Mouse (Mus musculus) forebrain, embryonic 11.5 days (tissue): ENCODE measurements around the gene Cdca3. TPM values are rescaled to one million over a fixed set of nuclear protein-coding genes. Genes with fewer than 3 reads are reported as not detected.

Experiments used
- ATAC-seq: fragments of 200-750 bp; cut with Nextera tagmentation; replicated peaks from 2 replicates; pipeline ENCODE4 v1.8.0; 2017; ENCODE audit warnings: moderate TSS enrichment; ENCODE audit not compliant: low FRiP score
- DNase-seq: peaks from one replicate; pipeline ENCODE4 v3.0.0-alpha.2; 2017; ENCODE audit warnings: low spot score
- H3K27ac ChIP-seq: fragments of 300-500 bp; sonication (generic); 2 replicates; pipeline ENCODE4 v1.5.1; 2014; ENCODE audit warnings: low read depth, low read length
- H3K27me3 ChIP-seq: fragments of 300-500 bp; sonication (generic); 2 replicates; pipeline ENCODE4 v1.6.1; 2014; ENCODE audit warnings: mild to moderate bottlenecking, low read length, mixed read lengths; ENCODE audit not compliant: control insufficient read depth, insufficient read depth
- H3K36me3 ChIP-seq: fragments of 300-500 bp; sonication (generic); 2 replicates; pipeline ENCODE4 v1.6.1; 2014; ENCODE audit warnings: mild to moderate bottlenecking, low read length, moderate library complexity, mixed read lengths; ENCODE audit not compliant: control insufficient read depth, insufficient read depth
- H3K4me1 ChIP-seq: fragments of 300-500 bp; sonication (generic); replicated peaks from 2 replicates; pipeline ENCODE4 v1.6.1; 2014; ENCODE audit warnings: low read length, mixed read lengths; ENCODE audit not compliant: control insufficient read depth, insufficient read depth
- H3K4me2 ChIP-seq: fragments of 300-500 bp; sonication (generic); 2 replicates; pipeline ENCODE4 v1.6.1; 2014; ENCODE audit warnings: low read depth, mild to moderate bottlenecking, low read length, moderate library complexity, mixed read lengths; ENCODE audit not compliant: severe bottlenecking
- H3K4me3 ChIP-seq: fragments of 300-500 bp; sonication (generic); 2 replicates; pipeline ENCODE4 v1.5.1; 2014; ENCODE audit warnings: low read depth, low read length
- H3K9ac ChIP-seq: fragments of 300-500 bp; sonication (generic); 2 replicates; pipeline ENCODE4 v1.6.1; 2014; ENCODE audit warnings: low read length
- H3K9me3 ChIP-seq: fragments of 300-500 bp; sonication (generic); 2 replicates; pipeline ENCODE4 v1.6.1; 2016; ENCODE audit warnings: low read length, mixed read lengths; ENCODE audit not compliant: control insufficient read depth
- WGBS: fragments of 180-500 bp; shearing (Covaris S2); extraction: QIAGEN DNeasy Blood & Tissue Kit; methylation state at CpG from one replicate; pipeline ENCODE4 v1.1.7; 2014; 5-methylcytosine and 5-hydroxymethylcytosine counted together
- polyA plus RNA-seq: library from polyadenylated mRNA; unstranded; fragments of >200 nt; fragmentation: Nextera tagmentation; extraction: Ambion mirVana; gene quantifications from 2 replicates; pipeline ENCODE4 v1.2.1, GENCODE M21; 2014

The Cdca3 gene
- polyA plus RNA-seq, 1 experiment from 2014 or later, result 276 TPM

DNA sequence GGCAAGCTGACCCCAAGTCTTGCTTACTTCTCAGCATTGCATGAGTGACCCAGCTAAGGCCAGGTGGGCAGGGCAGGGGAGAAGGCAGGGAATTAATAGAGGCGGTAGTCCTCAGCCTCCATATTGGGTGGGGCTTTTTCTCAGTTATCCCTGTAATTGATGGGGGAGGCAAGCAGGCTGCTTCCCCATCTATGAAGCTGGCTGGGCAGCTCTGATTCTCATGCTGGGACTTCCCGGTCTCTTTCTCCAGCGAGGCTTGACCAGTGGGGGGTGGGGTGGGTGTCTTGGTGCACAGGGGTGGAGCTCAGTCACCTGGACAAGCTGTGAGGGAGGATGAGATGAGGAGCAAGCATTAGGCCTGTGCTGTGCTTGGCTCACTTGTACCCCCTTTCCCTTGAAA is 32.5 kb downstream of the Cdca3 start:
- H3K27ac ChIP-seq, result no peak overlapping the region
- no peaks in the 10 kb centered on the region for H3K36me3 ChIP-seq
- no peak for ATAC-seq
- no peak for DNase-seq
- 37% methylated on average over 3 of the region's 3 CpGs for WGBS
- no peak overlapping the region for H3K9ac ChIP-seq
- no peak overlapping the region for H3K4me3 ChIP-seq
- peaks cover 33% of the 10 kb centered on the region for H3K4me1 ChIP-seq
- no peaks in the 10 kb centered on the region for H3K9me3 ChIP-seq
- no peak overlapping the region for H3K4me2 ChIP-seq
- no peaks in the 10 kb centered on the region; the same call in none of the 2 replicates for H3K27me3 ChIP-seq

GRCm38 (mm10) chr6:124862406-124863124 is 33.2 kb downstream of the Cdca3 start:
- Histone ChIP-seq H3K9ac (peak overlapping the region; percentile 80; the same call in 1 of the 2 replicates), H3K4me2 (peak overlapping the region; percentile 97), H3K27me3 (no peaks in the 10 kb centered on the region; the same call in none of the 2 replicates), H3K36me3 (no peaks in the 10 kb centered on the region), H3K27ac (no peak overlapping the region; the same call in 1 of the 2 replicates), H3K4me1 (peaks cover 33% of the 10 kb centered on the region), H3K9me3 (no peaks in the 10 kb centered on the region), H3K4me3 (peak overlapping the region; percentile 52)
- DNase-seq, result no peak
- no peak; the same call in 1 of the 2 replicates for ATAC-seq
- 16% methylated on average over 8 of the region's 8 CpGs for WGBS

GRCm38 (mm10) chr6:124863125-124863657 is 33.8 kb downstream of the Cdca3 start:
- H3K4me2 ChIP-seq, result peak overlapping the region; percentile 97
- under 1% methylated on average over 11 of the region's 16 CpGs for WGBS
- H3K27ac ChIP-seq, result peak overlapping the region; percentile 38; the same call in 1 of the 2 replicates
- peak overlapping the region; percentile 52 for H3K4me3 ChIP-seq
- H3K9me3 ChIP-seq, result no peaks in the 10 kb centered on the region
- H3K27me3 ChIP-seq, result no peaks in the 10 kb centered on the region; the same call in none of the 2 replicates
- DNase-seq, result no peak
- H3K4me1 ChIP-seq, result peaks cover 30% of the 10 kb centered on the region
- no peaks in the 10 kb centered on the region for H3K36me3 ChIP-seq
- peak; percentile 29 for ATAC-seq
- peak overlapping the region; percentile 80 for H3K9ac ChIP-seq

- ATAC-seq, result peak; percentile 66
- WGBS, result under 1% methylated on average over 43 of the region's 43 CpGs
- H3K4me2 ChIP-seq, result peak within 1 kb of the TSS; percentile 97
- H3K4me1 ChIP-seq, result peaks cover 25% of the 10 kb centered on the region
- H3K4me3 ChIP-seq, result peak within 1 kb of the TSS; percentile 52
- peak within 1 kb of the TSS; percentile 80 for H3K9ac ChIP-seq
- H3K9me3 ChIP-seq, result no peaks in the 10 kb centered on the region
- H3K27ac ChIP-seq, result peak within 1 kb of the TSS; percentile 38; the same call in 1 of the 2 replicates
- no peaks in the 10 kb centered on the region for H3K36me3 ChIP-seq
- peak; percentile 88 for DNase-seq
- H3K27me3 ChIP-seq, result no peaks in the 10 kb centered on the region; the same call in 1 of the 2 replicates
Observed at GRCm38 (mm10) chr6:124863658-124864298, 34.4 kb downstream of the Cdca3 start, which contains the start of gene Gpr162. Gpr162 (minus strand) TSS chr6:124863983.

DNA sequence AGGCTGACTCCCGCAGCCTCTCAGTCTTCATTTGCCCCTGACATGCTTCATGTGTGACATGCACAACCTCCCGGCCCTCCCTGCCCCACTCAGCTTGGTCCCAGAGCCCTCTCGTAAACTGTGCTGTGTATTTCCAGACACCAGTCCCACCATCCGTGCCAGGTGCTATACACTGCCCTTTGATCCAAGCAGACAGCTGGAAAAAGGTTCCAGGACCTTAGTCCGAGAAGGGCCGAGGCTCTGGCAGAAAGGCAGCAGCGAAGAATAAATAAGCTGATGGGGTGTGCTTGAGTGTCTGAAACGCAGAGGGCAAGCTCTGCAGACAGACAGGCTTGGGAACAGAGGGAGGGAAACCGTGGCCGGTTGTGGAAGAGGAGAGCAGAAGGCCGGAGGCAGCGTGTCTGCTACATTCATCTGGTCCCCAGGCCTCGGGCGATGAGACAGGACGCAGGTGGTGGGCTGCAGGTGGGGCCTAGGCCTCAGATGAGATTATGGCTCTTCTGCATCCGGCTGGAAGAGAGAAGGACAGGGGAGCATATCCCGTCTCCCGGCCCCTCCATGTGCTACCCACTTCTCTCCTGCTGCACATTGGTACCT is 36.5 kb downstream of the Cdca3 start:
- no peak overlapping the region for H3K27ac ChIP-seq
- no peaks in the 10 kb centered on the region for H3K36me3 ChIP-seq
- no peak overlapping the region for H3K4me3 ChIP-seq
- H3K4me2 ChIP-seq, result no peak overlapping the region
- H3K9ac ChIP-seq, result no peak overlapping the region
- H3K27me3 ChIP-seq, result no peaks in the 10 kb centered on the region; the same call in 1 of the 2 replicates
- DNase-seq, result no peak
- WGBS, result 66% methylated on average over 18 of the region's 18 CpGs
- no peaks in the 10 kb centered on the region for H3K9me3 ChIP-seq
- peaks cover 18% of the 10 kb centered on the region for H3K4me1 ChIP-seq
- ATAC-seq, result no peak

DNA sequence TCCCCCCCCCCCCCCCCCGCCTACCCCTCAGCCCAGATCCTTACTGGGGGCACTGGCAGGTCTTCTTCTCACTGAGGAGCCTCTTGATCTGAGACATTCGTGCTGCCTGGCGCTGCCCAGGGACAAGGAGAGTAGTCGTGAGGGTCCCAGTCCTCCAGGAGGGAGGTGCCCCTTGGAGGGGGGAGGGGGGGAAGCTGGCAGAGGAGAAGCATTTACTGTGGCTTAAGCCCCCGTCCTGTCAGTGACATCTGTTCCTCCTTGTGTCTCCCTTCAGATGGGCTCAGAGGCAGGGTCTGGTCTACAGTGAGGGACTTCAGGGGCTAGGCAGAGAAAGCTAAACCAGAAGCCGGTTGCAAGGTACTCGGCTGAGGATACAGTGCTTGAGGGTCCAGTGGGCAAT is 37.2 kb downstream of the Cdca3 start:
- WGBS, result 59% methylated on average over 6 of the region's 7 CpGs

DNA sequence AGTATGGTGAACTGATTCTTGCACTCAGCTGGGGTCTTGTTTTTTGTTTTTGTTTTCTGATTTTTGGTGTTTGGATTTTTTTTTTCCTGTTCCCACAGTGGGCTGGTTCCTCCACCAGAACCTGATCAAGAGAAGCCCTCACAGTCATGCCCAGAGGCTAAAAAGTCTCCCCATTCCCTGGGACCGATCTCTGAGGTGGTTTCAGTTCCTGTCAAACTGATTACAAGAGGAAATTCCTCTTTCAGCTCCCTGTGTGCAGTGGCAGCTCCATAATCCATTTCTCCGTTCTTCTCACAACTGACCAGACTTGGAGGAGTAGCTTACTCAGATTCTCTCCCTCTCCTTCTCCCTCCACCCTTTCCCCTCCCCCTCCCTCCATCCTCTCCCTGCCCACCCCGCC is 45.0 kb downstream of the Cdca3 start:
- no peaks in the 10 kb centered on the region for H3K4me1 ChIP-seq
- WGBS, result 60% methylated on average over 3 of the region's 3 CpGs
- no peak overlapping the region for H3K4me2 ChIP-seq
- no peaks in the 10 kb centered on the region for H3K9me3 ChIP-seq
- H3K27ac ChIP-seq, result no peak overlapping the region
- H3K36me3 ChIP-seq, result no peaks in the 10 kb centered on the region
- H3K4me3 ChIP-seq, result no peak overlapping the region
- no peaks in the 10 kb centered on the region for H3K27me3 ChIP-seq
- no peak for DNase-seq
- no peak overlapping the region for H3K9ac ChIP-seq
- ATAC-seq, result no peak

More for the DNA sequence above, 37.2 kb downstream of the Cdca3 start:
- Histone ChIP-seq H3K9me3 (no peaks in the 10 kb centered on the region), H3K4me3 (no peak overlapping the region), H3K27ac (no peak overlapping the region), H3K27me3 (no peaks in the 10 kb centered on the region; the same call in 1 of the 2 replicates), H3K36me3 (no peaks in the 10 kb centered on the region), H3K9ac (no peak overlapping the region), H3K4me2 (no peak overlapping the region), H3K4me1 (peaks cover 15% of the 10 kb centered on the region)
- ATAC-seq (no peak), DNase-seq (no peak)

- no peaks in the 10 kb centered on the region for H3K27me3 ChIP-seq
- H3K9ac ChIP-seq, result no peak overlapping the region
- no peak for DNase-seq
Observed at GRCm38 (mm10) chr6:124879390-124879789, 50.0 kb downstream of the Cdca3 start.

More at GRCm38 (mm10) chr6:124879390-124879789, 50.0 kb downstream of the Cdca3 start:
- WGBS, result 76% methylated on average over 6 of the region's 6 CpGs
- Histone ChIP-seq H3K4me2 (no peak overlapping the region), H3K36me3 (no peaks in the 10 kb centered on the region), H3K27ac (no peak overlapping the region), H3K9me3 (no peaks in the 10 kb centered on the region), H3K4me1 (no peaks in the 10 kb centered on the region), H3K4me3 (no peak overlapping the region)
- ATAC-seq, result no peak
